Mouse (Mus musculus) thymus, adult 2 months (tissue): ENCODE measurements around the gene Cyth1.

ENCODE experiments used
- CTCF ChIP-seq: fragments of 200-500 bp; IDR thresholded peaks from 2 replicates; pipeline ENCODE4 v1.5.1; 2012; ENCODE audit warnings: mild to moderate bottlenecking, control low read depth, low read length, moderate library complexity, borderline replicate concordance; ENCODE audit not compliant: control insufficient read depth, poor library complexity, insufficient read depth; ENCODE audit errors: extremely low read depth
- POLR2A ChIP-seq: fragments of 200-500 bp; IDR thresholded peaks from 2 replicates; pipeline ENCODE4 v1.6.1; 2012; ENCODE audit warnings: mild to moderate bottlenecking, low read length, control low read depth, moderate library complexity; ENCODE audit not compliant: control insufficient read depth, poor library complexity, insufficient read depth; ENCODE audit errors: extremely low read depth

DNA sequence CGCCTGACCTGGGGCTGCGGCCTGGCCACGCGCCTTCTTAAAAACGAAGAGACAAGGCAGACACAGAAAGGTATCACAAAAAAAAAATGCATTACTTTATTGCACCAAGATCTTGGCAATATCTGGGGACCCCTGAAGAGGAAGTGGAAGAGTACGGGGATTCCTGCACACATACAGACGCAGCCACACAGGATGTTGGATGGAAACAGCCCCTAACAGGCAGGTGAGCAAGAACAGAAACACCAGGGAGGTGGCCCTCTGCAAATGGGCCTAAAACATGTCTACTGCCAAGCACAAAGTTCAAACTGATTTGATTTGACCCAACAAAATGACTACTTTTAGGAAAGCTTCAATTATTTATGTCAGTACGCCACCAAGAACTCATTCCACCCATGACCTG is 11.2 kb upstream of the Cyth1 start:
- TF ChIP-seq POLR2A: no peak
- no peak for TF ChIP-seq CTCF
